Mouse (Mus musculus): ENCODE measurements around the gene Fbn1.

GRCm38 (mm10) chr2:125260326-125260725, 247.5 kb downstream of the Fbn1 start:
- TF ChIP-seq CTCF (IDR thresholded peaks at IDR 0.05; ENCODE audit: low read depth) (no peak), EP300 (optimal IDR thresholded peaks at IDR 0.05) (no peak)

Data from stomach, postnatal 0 days (tissue).